Mouse (Mus musculus) right cerebral cortex, postnatal 25 days (tissue): Measurements from ENCODE around the gene Dnmt3l.
"Not testable (repeated sequence)": the region's sequence is repeated elsewhere in the genome, so short reads cannot be mapped to it uniquely, and the experiment has no call there.

ENCODE experiments used
- DNase-seq: peaks from one replicate; pipeline ENCODE4 v3.0.0; 2022

Gene Dnmt3l

GRCm38 (mm10) chr10:78041647-78042046 is at the start of gene Dnmt3l:
TSS of gene Dnmt3l (plus strand) at chr10:78041947.
- no peak for DNase-seq

DNA sequence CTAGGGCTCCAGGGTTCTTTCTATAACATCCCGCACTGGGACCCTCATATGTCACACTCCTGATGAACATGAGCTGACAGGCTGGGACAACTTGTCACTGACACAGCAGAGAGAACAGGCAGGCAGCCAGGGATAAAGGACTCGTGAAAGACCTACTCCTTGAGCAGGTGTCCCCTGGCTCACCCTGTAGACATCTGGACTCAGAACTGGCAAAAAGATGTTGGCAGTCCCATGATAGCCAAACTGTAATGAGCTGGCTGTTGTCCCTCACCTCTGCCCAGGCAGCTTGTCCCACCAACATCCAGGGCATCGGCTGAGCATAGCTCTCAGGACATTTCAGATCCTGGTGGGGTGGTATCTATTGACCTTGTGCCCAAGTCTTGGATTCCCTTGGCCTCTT is 46.1 kb upstream of the Dnmt3l start:
- DNase-seq, result no peak

DNA sequence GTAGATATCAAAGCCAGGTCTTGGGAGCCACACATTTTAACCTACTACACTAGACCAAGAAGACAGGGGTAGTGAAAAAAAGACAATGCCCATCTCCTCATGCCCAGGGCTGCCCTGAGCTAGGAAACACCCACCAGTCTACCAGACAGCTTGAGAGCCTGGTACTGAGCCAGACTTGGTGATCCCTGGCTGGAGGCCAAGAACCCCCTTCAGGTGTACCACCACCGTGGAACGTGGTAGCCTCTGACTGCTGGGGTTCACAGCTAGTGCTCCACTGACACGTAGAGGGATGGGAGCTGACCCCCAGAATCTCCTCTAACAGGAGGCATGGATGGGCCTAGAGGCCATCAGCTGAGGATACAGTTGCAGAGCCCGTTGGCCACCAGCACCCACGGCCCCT is 41.5 kb upstream of the Dnmt3l start:
- DNase-seq, result no peak

DNA sequence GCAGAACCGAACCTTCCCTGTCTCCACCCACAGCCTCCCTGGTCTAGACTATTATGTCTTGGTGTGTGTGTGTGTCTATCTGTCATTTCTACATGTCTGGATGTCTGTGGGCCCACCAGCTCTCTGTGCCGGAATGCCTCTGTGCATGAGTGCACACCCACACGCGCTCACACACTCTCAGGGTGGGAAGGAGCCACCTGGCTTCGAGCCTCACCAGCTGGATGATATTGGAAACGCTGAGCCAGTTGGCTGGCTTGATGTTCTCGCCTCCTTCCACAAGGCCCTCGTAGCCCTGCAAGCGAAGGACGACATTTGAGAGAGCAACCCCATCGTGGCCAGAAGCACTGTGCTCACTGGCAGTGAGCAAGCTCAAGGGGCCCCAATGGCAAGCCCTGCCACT is 40.0 kb upstream of the Dnmt3l start:
- DNase-seq, result peak; percentile 88

- DNase-seq, result no peak
These were observed 39.4 kb upstream of the Dnmt3l start for GRCm38 (mm10) chr10:78002316-78002715.

- peak; percentile 65 for DNase-seq
These were observed 37.2 kb upstream of the Dnmt3l start for GRCm38 (mm10) chr10:78004479-78005100.

GRCm38 (mm10) chr10:78005791-78006438 is 35.8 kb upstream of the Dnmt3l start:
- peak; percentile 32 for DNase-seq

- DNase-seq, result no peak
These were observed 34.5 kb upstream of the Dnmt3l start for GRCm38 (mm10) chr10:78007203-78007602.

DNA sequence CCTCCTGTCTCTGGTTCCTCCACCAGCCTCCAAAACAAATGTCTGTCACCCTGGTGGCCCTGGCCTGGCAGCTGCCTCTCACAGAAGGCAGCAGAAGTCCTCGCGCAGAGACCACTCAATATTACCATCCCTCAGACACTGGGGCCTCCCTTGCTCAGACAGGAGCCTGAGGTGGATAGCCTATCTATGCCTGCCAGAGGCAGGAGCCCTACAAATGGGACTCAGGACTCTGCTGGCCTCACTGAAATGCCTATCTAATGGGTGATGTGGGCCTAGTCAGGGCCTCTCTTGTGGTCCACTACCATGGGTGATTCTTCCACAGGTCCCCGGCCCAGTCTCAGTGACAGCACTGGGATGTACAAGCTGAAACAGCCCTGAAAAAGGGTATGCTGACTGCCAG is 33.6 kb upstream of the Dnmt3l start:
- DNase-seq, result no peak

- peak; percentile 91 for DNase-seq
These were observed 32.4 kb upstream of the Dnmt3l start for GRCm38 (mm10) chr10:78009184-78009944.

DNA sequence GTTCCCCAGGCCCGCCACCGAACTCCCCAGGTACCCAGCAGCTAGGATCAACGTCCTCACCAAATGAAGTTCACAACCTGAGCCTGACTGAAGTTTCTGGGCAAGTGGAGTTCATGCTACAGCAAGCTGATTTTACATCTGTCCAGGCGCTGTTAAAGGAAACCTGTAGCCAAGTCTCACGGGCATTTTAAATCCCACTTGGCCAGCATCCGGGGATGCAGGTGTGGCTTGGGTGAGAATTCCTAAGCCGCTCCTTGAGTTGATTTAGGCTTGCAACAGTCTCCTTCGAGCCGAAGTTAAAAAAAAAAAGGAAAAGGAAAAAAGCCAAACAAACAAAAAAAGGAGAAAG is 31.8 kb upstream of the Dnmt3l start, which contains the start of gene Pfkl:
TSS of gene Pfkl (minus strand) at position 139 of the 349 bp plus-strand sequence.
- DNase-seq, result no peak

DNA sequence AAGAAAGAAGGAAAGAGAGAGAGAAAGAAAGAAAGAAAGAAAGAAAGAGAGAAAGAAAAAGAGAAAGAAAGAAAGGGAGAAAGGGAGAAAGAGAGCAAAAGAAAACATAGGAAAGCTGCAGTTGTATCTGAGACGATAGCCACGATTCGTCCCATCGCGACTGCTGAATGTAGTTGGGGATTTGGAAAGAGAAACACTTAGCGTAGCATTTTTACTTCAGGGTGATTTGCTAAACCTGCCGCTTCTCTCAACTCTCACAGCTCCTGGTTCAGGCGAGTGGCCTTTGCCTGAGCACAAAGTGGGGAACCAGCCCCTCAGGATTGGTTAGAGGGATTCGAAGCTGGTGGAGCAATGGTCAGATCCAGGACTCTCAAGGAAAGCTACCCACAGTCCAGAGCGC is 31.4 kb upstream of the Dnmt3l start:
- DNase-seq, result no peak

- not testable (repeated sequence) for DNase-seq
These were observed 30.6 kb upstream of the Dnmt3l start for GRCm38 (mm10) chr10:78011116-78011515.

DNA sequence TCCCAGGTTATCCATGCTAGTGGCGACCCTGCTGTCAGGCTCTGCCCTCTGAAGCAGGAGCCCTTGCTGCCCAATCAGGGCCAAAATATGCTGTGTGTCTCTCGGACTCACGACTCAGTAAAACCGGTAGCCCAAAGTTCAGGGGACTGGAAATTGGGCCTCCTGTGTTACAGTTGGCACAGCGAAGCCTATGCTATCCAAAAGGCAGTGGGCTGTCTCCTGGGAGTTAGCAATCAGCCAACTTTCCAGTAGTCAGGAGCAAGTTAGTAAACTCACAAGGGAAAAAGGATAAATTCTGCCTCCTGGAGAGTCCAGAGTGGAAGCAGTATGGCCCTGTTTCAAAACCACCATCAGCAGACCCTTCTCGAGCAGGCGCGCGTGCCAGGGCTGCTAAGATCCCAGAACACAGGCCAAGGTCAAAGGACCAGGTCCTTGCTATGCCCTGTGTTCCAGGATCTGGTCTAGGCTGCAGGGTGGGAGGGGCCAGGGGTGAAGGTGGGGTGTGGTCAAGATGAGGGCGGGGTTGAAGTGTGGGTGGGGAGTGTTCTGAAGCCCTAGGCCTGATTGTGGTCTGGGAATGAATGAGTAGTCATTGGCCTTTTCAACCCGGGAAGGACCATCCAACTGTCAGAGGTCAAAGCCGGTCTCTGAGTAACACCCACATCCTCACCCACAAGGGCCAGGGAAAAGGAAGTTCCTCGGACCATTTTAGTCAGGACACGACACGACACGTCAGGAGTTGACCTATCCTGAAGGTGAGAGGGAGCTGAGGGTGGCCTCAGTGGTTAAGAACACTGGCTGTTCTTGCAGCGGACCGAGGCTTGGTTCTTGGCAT is 28.9 kb upstream of the Dnmt3l start:
- DNase-seq, result no peak

DNA sequence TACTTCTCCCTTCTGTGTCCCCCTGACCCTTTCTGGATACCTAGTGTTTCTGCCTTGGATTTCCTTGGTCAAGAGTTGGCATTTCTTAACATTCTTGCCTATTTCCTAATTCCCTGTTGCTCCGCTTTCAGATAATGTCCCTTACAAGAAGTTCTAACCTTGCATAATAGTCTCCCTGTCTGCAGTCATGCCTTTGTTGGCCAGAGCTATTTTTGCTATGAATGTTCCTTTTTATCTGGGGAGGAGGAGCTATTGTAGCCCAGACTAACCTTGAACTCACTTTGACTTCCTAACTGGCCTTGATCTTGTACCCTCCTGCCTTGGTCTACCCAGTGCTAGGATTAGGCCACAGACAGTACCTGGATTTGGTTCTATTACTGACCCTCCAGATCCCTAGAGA is 26.3 kb upstream of the Dnmt3l start:
- DNase-seq, result no peak

DNA sequence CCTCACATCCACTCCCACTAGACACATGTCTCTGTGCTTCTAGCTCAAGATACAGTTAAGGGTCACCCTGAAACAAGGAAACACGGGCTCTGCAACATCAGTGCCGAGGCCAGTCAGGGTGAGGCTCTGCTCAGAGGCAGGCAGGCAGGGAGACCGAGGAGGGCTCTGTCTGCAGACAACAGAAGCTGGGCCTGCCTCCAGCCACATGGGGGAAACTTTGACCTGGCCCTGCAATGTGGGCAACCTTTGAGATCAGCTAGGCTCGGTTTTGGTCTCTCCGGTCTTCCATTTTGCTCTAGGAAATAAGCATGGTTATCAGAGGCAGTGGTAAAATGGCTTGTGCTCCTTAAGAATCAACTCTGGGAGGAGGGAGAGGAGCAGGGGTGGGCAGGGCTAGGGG is 25.4 kb upstream of the Dnmt3l start:
- DNase-seq, result no peak

GRCm38 (mm10) chr10:78018797-78019203 is 22.9 kb upstream of the Dnmt3l start:
- peak; percentile 69 for DNase-seq

- DNase-seq, result no peak
These were observed 22.5 kb upstream of the Dnmt3l start for GRCm38 (mm10) chr10:78019291-78019690.

DNA sequence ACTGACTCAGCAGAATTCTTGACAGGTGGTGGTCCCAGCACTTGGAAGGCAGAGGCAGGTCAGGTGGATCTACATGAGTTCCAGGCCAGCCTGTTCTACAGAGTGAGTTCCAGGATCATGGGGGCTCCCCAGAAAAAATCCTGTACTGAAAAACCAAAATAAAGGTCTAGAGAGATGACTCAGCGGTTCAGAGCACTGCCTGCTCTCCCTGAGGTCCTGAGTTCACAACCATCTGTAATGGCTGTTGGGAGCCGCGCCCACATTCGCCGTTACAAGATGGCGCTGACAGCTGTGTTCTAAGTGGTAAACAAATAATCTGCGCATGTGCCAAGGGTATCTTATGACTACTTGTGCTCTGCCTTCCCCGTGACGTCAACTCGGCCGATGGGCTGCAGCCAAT is 21.8 kb upstream of the Dnmt3l start:
- DNase-seq, result not testable (repeated sequence)

- DNase-seq, result not testable (repeated sequence)
These were observed 16.3 kb upstream of the Dnmt3l start for GRCm38 (mm10) chr10:78025453-78025852.

- peak; percentile 44 for DNase-seq
These were observed 13.6 kb upstream of the Dnmt3l start for GRCm38 (mm10) chr10:78028129-78028528.

DNA sequence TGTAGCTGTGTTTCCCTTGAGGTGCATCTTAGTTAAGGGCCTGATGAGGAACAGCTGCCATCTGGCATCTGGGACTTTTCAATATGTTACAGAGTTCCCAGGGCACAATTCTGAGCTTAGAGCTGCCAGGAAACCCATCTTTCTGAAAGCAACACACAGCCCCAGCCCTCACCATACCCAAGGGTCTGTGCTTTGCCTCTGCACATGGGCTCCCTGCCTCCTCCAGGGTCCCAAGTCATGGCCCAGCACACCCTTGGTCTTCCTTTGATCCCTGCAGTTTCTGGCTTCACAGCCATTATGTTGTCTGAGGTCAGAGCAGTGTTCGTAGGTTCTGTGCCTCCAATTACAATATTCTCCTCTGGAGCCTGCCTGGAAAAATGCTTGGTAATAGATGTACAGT is 12.7 kb upstream of the Dnmt3l start:
- no peak for DNase-seq

DNA sequence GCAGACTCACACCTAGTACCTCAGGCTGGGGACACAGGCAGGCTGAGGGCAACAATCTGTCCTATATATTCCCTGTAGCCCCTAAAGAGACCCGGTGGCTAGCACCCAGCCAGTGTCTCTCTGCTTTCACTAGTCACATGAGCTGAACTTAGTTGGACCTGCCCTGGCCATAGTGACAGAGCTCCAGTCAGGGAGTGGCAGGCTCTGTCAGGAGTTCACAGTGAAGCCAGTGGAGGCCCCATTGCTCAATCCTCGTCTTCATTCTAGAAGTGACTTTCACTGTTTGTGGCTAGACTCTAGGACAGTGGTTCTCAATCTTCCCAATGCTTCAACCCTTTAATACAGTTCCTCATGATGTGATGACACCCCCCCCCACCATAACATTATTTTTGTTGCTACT is 9.8 kb upstream of the Dnmt3l start:
- DNase-seq, result no peak
